Mouse (Mus musculus) adrenal gland, adult 2 months (tissue): ENCODE data around the gene Slc26a8. TPM values are rescaled to one million over a fixed set of nuclear protein-coding genes. Genes with fewer than 3 reads are reported as not detected.
A peak's percentile ranks its signal among the peaks of the same experiment; 100 is the strongest.

Source experiments
- DNase-seq: peaks from one replicate; pipeline ENCODE4 v3.0.0; 2021
- polyA plus RNA-seq: library from polyadenylated mRNA; depleted of rRNA; stranded (reverse); fragments of >200 nt; gene quantifications from 2 replicates; pipeline ENCODE4 v1.2.3, GENCODE M21; 2012
- total RNA-seq, 2 experiments: library from RNA; stranded (reverse); gene quantifications; 2 replicates each; pipeline ENCODE4 v1.2.3; 2021

Slc26a8 gene
- total and polyA plus RNA-seq, 3 experiments, result 1.1 to 1.3 (median 1.2) TPM

GRCm38 (mm10) chr17:28640113-28640512 is 49.9 kb downstream of the Slc26a8 start:
- no peak for DNase-seq

GRCm38 (mm10) chr17:28637711-28638690 is 52.0 kb downstream of the Slc26a8 start:
- peak; percentile 21 for DNase-seq

GRCm38 (mm10) chr17:28635842-28636241 is 54.2 kb downstream of the Slc26a8 start:
- no peak for DNase-seq

- DNase-seq, result no peak
Measured at GRCm38 (mm10) chr17:28629125-28629524, 60.9 kb downstream of the Slc26a8 start.

GRCm38 (mm10) chr17:28628248-28629124 is 61.5 kb downstream of the Slc26a8 start:
- no peak for DNase-seq

GRCm38 (mm10) chr17:28626937-28627336 is 63.1 kb downstream of the Slc26a8 start:
- DNase-seq, result no peak

GRCm38 (mm10) chr17:28625327-28625726 is 64.7 kb downstream of the Slc26a8 start:
- DNase-seq, result no peak

- no peak for DNase-seq
Measured at GRCm38 (mm10) chr17:28624841-28625240, 65.2 kb downstream of the Slc26a8 start.

- DNase-seq, result peak; percentile 96
Measured at GRCm38 (mm10) chr17:28622300-28622759, 67.7 kb downstream of the Slc26a8 start, which contains the start of gene Srpk1. Srpk1 (minus strand) TSS chr17:28622709.

- peak; percentile 76 for DNase-seq
Measured at GRCm38 (mm10) chr17:28621381-28622299, 68.4 kb downstream of the Slc26a8 start.

GRCm38 (mm10) chr17:28618775-28619174 is 71.3 kb downstream of the Slc26a8 start:
- no peak for DNase-seq

GRCm38 (mm10) chr17:28618124-28618523 is 71.9 kb downstream of the Slc26a8 start:
- DNase-seq, result no peak

- no peak for DNase-seq
Measured at GRCm38 (mm10) chr17:28617636-28618035, 72.4 kb downstream of the Slc26a8 start.

- DNase-seq, result no peak
Measured at GRCm38 (mm10) chr17:28615332-28615731, 74.7 kb downstream of the Slc26a8 start.

- DNase-seq, result no peak
Measured at GRCm38 (mm10) chr17:28613096-28613495, 76.9 kb downstream of the Slc26a8 start.

GRCm38 (mm10) chr17:28612603-28613002 is 77.4 kb downstream of the Slc26a8 start:
- no peak for DNase-seq

GRCm38 (mm10) chr17:28609543-28609942 is 80.5 kb downstream of the Slc26a8 start:
- DNase-seq, result no peak

GRCm38 (mm10) chr17:28601557-28602250 is 88.3 kb downstream of the Slc26a8 start:
- peak; percentile 70 for DNase-seq

GRCm38 (mm10) chr17:28600780-28601179 is 89.3 kb downstream of the Slc26a8 start:
- DNase-seq, result no peak

GRCm38 (mm10) chr17:28593965-28594364 is 96.1 kb downstream of the Slc26a8 start:
- no peak for DNase-seq

GRCm38 (mm10) chr17:28592998-28593397 is 97.0 kb downstream of the Slc26a8 start:
- peak; percentile 82 for DNase-seq
